Mouse (Mus musculus): Measurements from ENCODE around the gene Ccnf. TPM values are rescaled to one million over a fixed set of nuclear protein-coding genes. Genes with fewer than 3 reads are reported as not detected.

The Ccnf gene
- polyA plus RNA-seq, 1 experiment from 2014 or later, result 50.2 TPM

DNA sequence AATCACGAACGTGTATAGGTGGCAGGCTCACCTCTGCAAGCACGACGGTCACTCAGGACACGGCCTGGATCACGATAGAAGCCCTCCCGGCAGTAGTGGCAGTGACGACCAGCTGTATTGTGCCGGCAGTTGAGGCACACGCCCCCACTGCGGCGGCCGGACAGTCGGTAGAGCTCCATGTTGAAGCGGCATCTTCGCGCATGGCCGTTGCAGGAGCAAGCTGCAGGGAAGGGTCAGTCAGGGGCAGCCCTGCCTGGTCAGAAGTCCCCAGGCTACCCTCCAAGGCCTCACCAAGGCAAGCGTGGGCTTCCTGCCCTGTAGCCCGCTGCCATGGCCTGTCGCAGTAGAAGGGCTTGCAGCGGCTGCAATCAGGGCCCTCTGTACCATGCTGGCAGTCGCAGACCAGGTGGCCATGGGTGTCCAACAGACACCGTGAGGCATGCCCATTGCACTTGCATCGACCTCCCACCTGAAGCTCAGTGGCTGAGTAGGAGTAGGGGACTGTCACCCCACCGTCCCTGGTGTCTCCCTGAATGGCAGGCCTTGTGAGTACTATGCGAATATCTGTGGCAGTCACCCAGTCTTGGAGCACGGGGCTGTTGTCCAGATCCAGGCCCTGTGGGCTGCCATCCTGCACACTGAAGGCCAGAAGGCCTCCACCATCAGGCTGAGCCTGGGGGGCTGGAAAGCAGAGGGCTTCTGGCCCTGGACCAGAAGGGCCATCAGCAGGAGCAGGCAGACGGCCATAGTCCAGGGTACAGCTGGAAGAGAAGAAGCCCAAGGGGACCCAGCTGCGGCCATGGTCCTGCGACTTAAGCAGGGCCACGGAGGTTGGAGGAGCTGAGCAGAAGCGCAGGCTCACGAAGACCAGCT is 43.3 kb downstream of the Ccnf start:
- peak overlapping the region; percentile 77 for H3K9ac ChIP-seq (ENCODE audit: low read length)
- WGBS, result 56% methylated on average over 34 of the region's 34 CpGs

DNA sequence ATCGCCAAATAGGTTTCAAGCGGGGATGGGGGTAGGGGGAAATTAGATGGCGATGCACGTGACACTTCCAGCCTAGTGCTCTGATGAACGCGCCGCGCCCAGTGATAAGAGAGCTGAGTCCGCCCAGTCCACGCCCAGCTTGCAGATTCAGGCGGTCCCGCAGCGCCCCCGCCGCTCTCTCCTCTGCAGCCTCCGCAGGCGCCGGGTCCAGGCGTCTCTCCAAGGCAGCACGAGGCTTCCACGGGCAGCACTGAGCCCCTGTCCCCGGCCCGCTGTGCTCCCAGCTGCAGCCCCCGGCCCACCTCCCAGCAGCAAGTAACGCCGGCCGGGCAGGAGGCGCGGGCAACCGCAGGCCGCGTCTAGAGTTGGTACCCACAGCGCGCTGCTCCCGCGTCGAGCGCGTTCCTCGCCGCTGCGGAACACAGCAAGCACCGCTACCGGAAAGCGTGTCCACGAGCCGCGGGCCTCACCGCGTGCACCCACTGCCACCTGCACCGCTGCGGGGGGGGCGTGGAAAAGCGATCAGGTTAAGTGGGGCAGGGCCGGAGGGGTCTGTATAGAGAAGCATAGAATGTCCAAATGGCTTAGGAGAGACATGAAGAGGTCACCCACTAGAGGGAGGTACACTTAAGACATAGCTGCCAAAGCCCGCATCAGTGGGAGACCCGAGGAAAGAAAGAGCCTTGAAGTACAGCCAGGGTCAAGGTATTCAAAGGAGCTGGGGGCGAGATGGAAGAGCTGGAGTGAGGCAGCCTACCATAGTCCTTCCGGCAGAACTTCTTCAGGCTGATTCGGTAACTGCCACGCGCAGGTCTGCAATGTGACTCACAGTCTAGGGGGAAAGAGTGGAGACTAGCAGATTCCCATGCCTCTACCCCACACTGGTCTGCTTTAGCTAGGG is 44.6 kb downstream of the Ccnf start:
- Histone ChIP-seq H3K4me3 (replicated peaks; ENCODE audit: low read length) (peak overlapping the region; percentile 67), H3K4me1 (ENCODE audit: control insufficient read depth, insufficient read depth, low read length) (peaks cover 66% of the 10 kb centered on the region), H3K27ac (ENCODE audit: low read length) (0 out of 2 replicates have a peak overlapping the region, but pooled peaks have one; percentile 7), H3K27me3 (ENCODE audit: control insufficient read depth, insufficient read depth, low read length) (peaks cover 14% of the 10 kb centered on the region; the same call in 1 of the 2 replicates), H3K4me2 (ENCODE audit: low read depth, low read length) (peak overlapping the region; percentile 90), H3K9ac (ENCODE audit: low read length) (peak overlapping the region; percentile 77), H3K36me3 (ENCODE audit: control insufficient read depth, insufficient read depth, low read length) (no peaks in the 10 kb centered on the region), H3K9me3 (replicated peaks; ENCODE audit: control insufficient read depth, low read length) (no peaks in the 10 kb centered on the region)
- WGBS, result 4% methylated on average over 62 of the region's 62 CpGs
- ATAC-seq (ENCODE audit: insufficient read depth, low FRiP score), result peak; percentile 7; the same call in 1 of the 2 replicates

More for the DNA sequence above, 43.3 kb downstream of the Ccnf start:
- Histone ChIP-seq H3K27me3 (ENCODE audit: control insufficient read depth, insufficient read depth, low read length) (peaks cover 14% of the 10 kb centered on the region; the same call in 1 of the 2 replicates), H3K4me3 (replicated peaks; ENCODE audit: low read length) (peak overlapping the region; percentile 67), H3K4me2 (ENCODE audit: low read depth, low read length) (peak overlapping the region; percentile 90), H3K9me3 (replicated peaks; ENCODE audit: control insufficient read depth, low read length) (no peaks in the 10 kb centered on the region), H3K27ac (ENCODE audit: low read length) (peak overlapping the region; percentile 91), H3K4me1 (ENCODE audit: control insufficient read depth, insufficient read depth, low read length) (peaks cover 78% of the 10 kb centered on the region), H3K36me3 (ENCODE audit: control insufficient read depth, insufficient read depth, low read length) (no peaks in the 10 kb centered on the region)
- no peak for ATAC-seq (ENCODE audit: insufficient read depth, low FRiP score)

DNA sequence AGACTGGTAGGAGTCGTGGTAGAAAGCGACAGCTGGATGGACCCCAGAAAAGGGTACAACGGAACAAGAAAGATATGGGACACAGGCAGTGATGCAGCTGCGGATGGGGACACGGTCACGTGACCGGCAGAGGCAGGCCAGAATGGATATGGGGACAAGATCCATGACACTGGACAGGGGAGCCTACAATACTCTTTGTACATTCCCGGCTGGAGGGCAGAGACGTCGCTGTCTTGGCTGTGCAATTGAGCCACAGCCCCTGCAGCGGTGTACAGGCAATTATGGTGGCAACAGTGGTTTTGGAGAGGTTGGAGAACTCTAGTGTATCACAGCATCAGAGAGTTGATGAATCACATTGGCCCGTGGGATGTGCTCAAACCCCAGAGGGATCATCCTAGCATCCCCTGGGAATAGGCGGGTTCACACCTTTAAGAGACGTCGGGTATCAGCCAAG is 45.3 kb downstream of the Ccnf start:
- peak overlapping the region; percentile 67 for H3K4me3 ChIP-seq (replicated peaks; ENCODE audit: low read length)
- no peaks in the 10 kb centered on the region for H3K36me3 ChIP-seq (ENCODE audit: control insufficient read depth, insufficient read depth, low read length)
- peak overlapping the region; percentile 82 for H3K9ac ChIP-seq (ENCODE audit: low read length)
- H3K4me2 ChIP-seq (ENCODE audit: low read depth, low read length), result peak overlapping the region; percentile 90
- peaks cover 59% of the 10 kb centered on the region for H3K4me1 ChIP-seq (ENCODE audit: control insufficient read depth, insufficient read depth, low read length)
- no peak; the same call in 1 of the 2 replicates for ATAC-seq (ENCODE audit: insufficient read depth, low FRiP score)
- peak overlapping the region; percentile 41; the same call in 1 of the 2 replicates for H3K27ac ChIP-seq (ENCODE audit: low read length)
- H3K27me3 ChIP-seq (ENCODE audit: control insufficient read depth, insufficient read depth, low read length), result peaks cover 14% of the 10 kb centered on the region; the same call in 1 of the 2 replicates
- no peaks in the 10 kb centered on the region for H3K9me3 ChIP-seq (replicated peaks; ENCODE audit: control insufficient read depth, low read length)
- 7% methylated on average over 15 of the region's 15 CpGs for WGBS

DNA sequence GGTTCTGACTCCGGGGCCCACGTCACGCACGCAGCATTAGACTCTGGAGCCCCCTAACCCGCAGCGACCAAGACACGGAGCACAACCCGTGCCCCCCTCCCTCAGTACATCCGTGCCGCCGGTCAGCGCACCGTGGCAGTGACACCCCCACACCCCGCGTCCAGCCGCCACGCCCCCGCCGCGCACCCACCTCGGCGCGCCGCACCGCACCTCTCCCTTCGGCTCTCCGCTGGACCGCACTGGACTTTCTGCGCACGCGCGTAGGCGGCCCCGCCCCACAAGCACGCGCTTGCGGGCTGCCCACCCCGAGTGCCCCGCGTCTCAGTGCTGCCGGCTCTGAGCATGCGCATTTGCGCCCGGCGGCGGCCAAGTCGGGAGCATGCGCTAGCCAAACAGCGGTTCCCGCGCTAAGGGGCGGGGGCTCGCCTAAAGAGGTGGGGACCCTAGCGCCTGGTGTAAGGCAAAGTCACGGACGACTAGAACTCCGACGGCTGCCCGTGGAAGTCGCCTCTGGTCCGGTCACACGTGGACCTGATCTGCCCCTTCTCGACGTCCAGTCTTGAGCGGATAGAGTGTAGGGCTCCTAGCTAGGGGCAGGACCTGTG is 45.9 kb downstream of the Ccnf start, which contains the start of gene Tbc1d24:
TSS of gene Tbc1d24 (minus strand) at position 279 of the 605 bp plus-strand sequence.
- H3K9me3 ChIP-seq (replicated peaks; ENCODE audit: control insufficient read depth, low read length), result no peaks in the 10 kb centered on the region
- H3K4me1 ChIP-seq (ENCODE audit: control insufficient read depth, insufficient read depth, low read length), result peaks cover 56% of the 10 kb centered on the region
- H3K9ac ChIP-seq (ENCODE audit: low read length), result peak within 1 kb of the TSS; percentile 82
- ATAC-seq (ENCODE audit: insufficient read depth, low FRiP score), result peak; percentile 55
- under 1% methylated on average over 65 of the region's 65 CpGs for WGBS
- peaks cover 14% of the 10 kb centered on the region; the same call in 1 of the 2 replicates for H3K27me3 ChIP-seq (ENCODE audit: control insufficient read depth, insufficient read depth, low read length)
- peak within 1 kb of the TSS; percentile 67 for H3K4me3 ChIP-seq (replicated peaks; ENCODE audit: low read length)
- no peaks in the 10 kb centered on the region for H3K36me3 ChIP-seq (ENCODE audit: control insufficient read depth, insufficient read depth, low read length)
- peak within 1 kb of the TSS; percentile 90 for H3K4me2 ChIP-seq (ENCODE audit: low read depth, low read length)
- peak within 1 kb of the TSS; percentile 41; the same call in 1 of the 2 replicates for H3K27ac ChIP-seq (ENCODE audit: low read length)

DNA sequence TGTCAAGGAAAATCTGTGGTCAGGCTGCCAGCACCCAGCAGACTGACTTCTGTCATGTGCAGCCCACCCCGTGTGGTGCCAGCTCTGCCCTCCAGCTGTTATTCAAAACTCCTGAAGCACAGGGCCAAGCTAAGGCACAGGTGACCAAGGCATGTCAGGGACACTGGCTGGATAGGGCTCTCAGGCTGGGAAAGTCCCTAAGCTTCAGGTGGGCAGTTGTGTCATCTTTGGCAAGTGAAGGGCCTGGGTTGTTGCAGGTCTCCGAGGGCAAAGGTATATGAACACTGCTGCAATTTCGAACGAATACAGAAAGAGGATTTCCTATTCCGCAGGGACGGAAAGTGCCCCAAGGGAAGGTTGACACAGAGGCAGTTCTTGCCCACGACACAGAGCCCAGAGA is 46.4 kb downstream of the Ccnf start:
- ATAC-seq (ENCODE audit: insufficient read depth, low FRiP score), result no peak
- H3K9me3 ChIP-seq (replicated peaks; ENCODE audit: control insufficient read depth, low read length), result no peaks in the 10 kb centered on the region
- peaks cover 14% of the 10 kb centered on the region; the same call in 1 of the 2 replicates for H3K27me3 ChIP-seq (ENCODE audit: control insufficient read depth, insufficient read depth, low read length)
- H3K27ac ChIP-seq (ENCODE audit: low read length), result 0 out of 2 replicates have a peak overlapping the region, but pooled peaks have one; percentile 25
- WGBS, result 6% methylated on average over 7 of the region's 7 CpGs
- peaks cover 54% of the 10 kb centered on the region for H3K4me1 ChIP-seq (ENCODE audit: control insufficient read depth, insufficient read depth, low read length)
- no peaks in the 10 kb centered on the region for H3K36me3 ChIP-seq (ENCODE audit: control insufficient read depth, insufficient read depth, low read length)
- peak overlapping the region; percentile 90 for H3K4me2 ChIP-seq (ENCODE audit: low read depth, low read length)
- peak overlapping the region; percentile 82 for H3K9ac ChIP-seq (ENCODE audit: low read length)
- H3K4me3 ChIP-seq (replicated peaks; ENCODE audit: low read length), result peak overlapping the region; percentile 67

DNA sequence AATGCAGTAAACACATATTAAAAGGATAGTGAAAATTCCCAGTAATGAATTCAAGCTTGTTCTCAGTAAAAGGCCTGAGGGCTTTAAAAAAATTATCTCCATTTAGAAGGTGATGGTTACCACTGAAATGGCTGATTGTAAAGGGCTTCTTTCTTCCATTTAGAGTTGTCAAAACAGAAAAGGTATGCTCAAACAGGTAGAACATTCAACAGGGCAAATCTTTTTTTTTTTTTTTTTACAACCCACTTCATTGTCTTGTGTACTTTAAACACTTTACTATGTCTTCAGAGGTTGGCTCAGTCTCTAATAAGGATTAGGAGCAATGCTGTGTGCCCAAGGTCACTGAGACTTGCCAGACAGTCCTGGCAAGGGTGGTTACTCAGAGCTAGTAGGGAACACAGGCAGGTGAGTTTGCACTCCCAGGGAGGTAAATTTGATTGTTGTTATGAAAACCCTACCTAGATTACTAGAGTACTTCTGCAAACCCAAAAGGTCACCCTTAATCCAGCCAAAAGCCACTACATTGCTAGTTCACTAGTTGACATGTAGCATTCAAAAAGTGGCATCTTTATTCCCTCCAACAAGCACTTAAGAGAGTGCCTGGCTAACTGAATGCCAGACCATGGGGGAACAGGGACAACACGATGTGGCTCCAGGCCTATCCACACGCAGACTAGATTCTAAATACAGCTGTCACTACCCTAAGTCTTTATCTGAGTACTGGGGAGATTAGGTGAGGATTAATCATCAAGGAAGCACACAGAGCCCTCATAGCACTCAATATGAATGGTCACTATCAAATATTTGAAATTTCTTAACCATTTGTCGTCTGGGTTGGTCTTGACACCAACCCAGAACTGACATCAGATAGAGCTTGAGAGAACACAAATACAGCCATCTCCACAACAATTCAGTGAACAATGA is 47.4 kb downstream of the Ccnf start:
- H3K9me3 ChIP-seq (replicated peaks; ENCODE audit: control insufficient read depth, low read length), result no peaks in the 10 kb centered on the region
- no peak overlapping the region for H3K4me3 ChIP-seq (replicated peaks; ENCODE audit: low read length)
- no peaks in the 10 kb centered on the region for H3K36me3 ChIP-seq (ENCODE audit: control insufficient read depth, insufficient read depth, low read length)
- H3K9ac ChIP-seq (ENCODE audit: low read length), result no peak overlapping the region
- H3K4me2 ChIP-seq (ENCODE audit: low read depth, low read length), result peak overlapping the region; percentile 90
- H3K27me3 ChIP-seq (ENCODE audit: control insufficient read depth, insufficient read depth, low read length), result peaks cover 14% of the 10 kb centered on the region; the same call in 1 of the 2 replicates
- peaks cover 46% of the 10 kb centered on the region for H3K4me1 ChIP-seq (ENCODE audit: control insufficient read depth, insufficient read depth, low read length)
- ATAC-seq (ENCODE audit: insufficient read depth, low FRiP score), result no peak
- 58% methylated on average over 3 of the region's 3 CpGs for WGBS
- no peak overlapping the region for H3K27ac ChIP-seq (ENCODE audit: low read length)

DNA sequence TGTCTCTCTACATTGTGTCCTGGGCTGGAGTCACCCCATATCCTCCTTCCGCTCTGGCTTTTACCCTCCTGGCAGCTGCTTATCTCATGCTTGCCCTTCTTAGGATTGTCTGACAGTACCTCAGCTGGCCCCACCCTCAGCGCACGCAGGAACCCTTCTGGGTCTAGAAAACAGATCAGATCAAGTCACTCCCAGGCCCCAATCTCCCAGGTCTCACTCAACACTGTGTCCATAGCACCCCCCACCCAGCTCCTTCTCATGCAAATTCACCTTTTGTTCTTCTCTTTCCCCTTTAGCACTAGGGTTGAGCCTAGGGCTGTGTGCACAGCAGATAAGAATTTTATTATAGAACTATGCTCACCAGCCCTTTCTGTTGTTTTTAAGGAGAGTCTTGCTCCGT is 48.2 kb downstream of the Ccnf start:
- H3K4me1 ChIP-seq (ENCODE audit: control insufficient read depth, insufficient read depth, low read length), result peaks cover 39% of the 10 kb centered on the region
- H3K4me2 ChIP-seq (ENCODE audit: low read depth, low read length), result no peak overlapping the region
- no peaks in the 10 kb centered on the region for H3K9me3 ChIP-seq (replicated peaks; ENCODE audit: control insufficient read depth, low read length)
- H3K27ac ChIP-seq (ENCODE audit: low read length), result no peak overlapping the region
- peaks cover 12% of the 10 kb centered on the region; the same call in 1 of the 2 replicates for H3K27me3 ChIP-seq (ENCODE audit: control insufficient read depth, insufficient read depth, low read length)
- H3K4me3 ChIP-seq (replicated peaks; ENCODE audit: low read length), result no peak overlapping the region
- H3K9ac ChIP-seq (ENCODE audit: low read length), result no peak overlapping the region
- no peaks in the 10 kb centered on the region for H3K36me3 ChIP-seq (ENCODE audit: control insufficient read depth, insufficient read depth, low read length)
- no peak for ATAC-seq (ENCODE audit: insufficient read depth, low FRiP score)
- 48% methylated on average over 4 of the region's 4 CpGs for WGBS

Data from stomach, embryonic 16.5 days (tissue).